8 mouse cellular contexts compared by ENCODE assay signal in the genomic region with DNA sequence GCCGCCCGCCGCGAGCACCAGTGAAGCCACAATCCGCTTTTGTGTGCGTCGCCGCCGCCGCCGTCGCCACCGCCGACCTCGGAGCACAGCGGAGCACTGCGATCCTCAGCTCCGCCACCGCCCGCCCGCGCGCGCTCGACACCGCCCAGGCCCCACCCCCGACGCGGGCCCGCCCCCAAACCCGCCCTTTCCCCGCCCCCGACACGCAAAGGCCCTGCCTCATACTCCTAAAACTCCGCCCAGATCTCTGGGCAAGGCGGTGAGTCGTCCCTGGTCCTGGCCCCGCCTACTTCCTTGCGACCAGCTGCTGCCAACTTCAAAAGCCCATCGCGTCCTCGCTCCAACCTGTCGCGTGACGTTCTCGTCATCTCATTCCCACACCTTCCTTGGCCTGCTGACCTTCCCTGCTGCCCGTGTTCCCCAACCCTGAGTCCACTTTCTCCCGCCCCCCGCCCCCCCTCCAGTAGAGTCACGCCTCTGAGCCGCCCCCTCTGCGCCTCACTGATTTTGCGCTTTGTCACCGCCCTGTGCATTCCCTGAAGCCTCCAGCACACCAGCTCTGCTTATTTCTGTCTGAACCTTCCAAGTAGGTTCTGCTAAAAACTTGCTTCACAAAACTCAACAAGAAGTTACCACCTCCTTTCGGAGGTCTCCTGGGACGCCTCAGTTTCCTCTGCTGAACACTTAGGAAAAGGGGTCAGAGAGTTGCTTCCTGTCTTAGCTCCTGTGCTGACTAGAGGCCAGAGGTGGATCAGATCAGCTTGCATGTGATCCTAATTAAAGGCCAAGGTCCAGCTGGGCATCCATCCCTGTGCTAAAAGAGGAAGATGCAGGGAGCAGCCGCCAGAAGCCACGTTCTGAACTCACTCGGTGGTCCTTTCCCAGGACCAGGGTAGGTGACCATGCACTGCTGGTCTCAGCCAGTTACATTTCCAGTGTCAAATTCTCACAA. TPM values are rescaled to one million over a fixed set of nuclear protein-coding genes. Genes with fewer than 3 reads are reported as not detected.
DNase-seq lines count a peak whose midpoint lies in the region; ATAC-seq and TF ChIP-seq lines count a peak whose summit lies in the region.

Gene 5031439G07Rik, minus strand, starts transcription at position 678 of the 952 bp plus-strand sequence.

- peaks cover 24% of the 10 kb centered on the region for H3K4me1 ChIP-seq in heart, embryonic 13.5 days
- peaks cover 0 to 5% of the 10 kb centered on the region in 2 experiments; a peak in 1 of 4 replicates for H3K4me1 ChIP-seq in liver, embryonic 14.5 days (replicated peaks; ENCODE audit: control insufficient read depth in 2 of 2, insufficient read depth in 2 of 2, low read length in 1 of 2)
- H3K4me1 ChIP-seq in neural tube, embryonic 11.5 days (ENCODE audit: control insufficient read depth, insufficient read depth, low read length), result peaks cover 7% of the 10 kb centered on the region
- no peaks in the 10 kb centered on the region; the same call in 1 of the 2 replicates for H3K4me1 ChIP-seq in stomach, postnatal 0 days (replicated peaks; ENCODE audit: control insufficient read depth, insufficient read depth)

- peak within 1 kb of the TSS; percentile 94 for H3K9ac ChIP-seq in heart, embryonic 13.5 days
- H3K9ac ChIP-seq in liver, embryonic 14.5 days (replicated peaks), result peak within 1 kb of the TSS; percentile 48
- peak within 1 kb of the TSS; percentile 92 for H3K9ac ChIP-seq in neural tube, embryonic 11.5 days (ENCODE audit: low read length)
- H3K9ac ChIP-seq in stomach, postnatal 0 days (ENCODE audit: low read length), result peak within 1 kb of the TSS; percentile 92

- H3K27ac ChIP-seq in heart, embryonic 13.5 days (replicated peaks), result peak within 1 kb of the TSS; percentile 66
- H3K27ac ChIP-seq in liver, embryonic 14.5 days, result no peak within 1 kb of the TSS
- peak within 1 kb of the TSS; percentile 77 for H3K27ac ChIP-seq in neural tube, embryonic 11.5 days (ENCODE audit: low read depth, low read length)
- H3K27ac ChIP-seq in stomach, postnatal 0 days (replicated peaks), result peak within 1 kb of the TSS; percentile 91

- H3K27me3 ChIP-seq in heart, embryonic 13.5 days (replicated peaks), result peaks cover 4% of the 10 kb centered on the region; the same call in 1 of the 2 replicates
- H3K27me3 ChIP-seq in liver, embryonic 14.5 days (ENCODE audit: control insufficient read depth, insufficient read depth, low read length), result peaks cover 10% of the 10 kb centered on the region
- H3K27me3 ChIP-seq in neural tube, embryonic 11.5 days (ENCODE audit: control insufficient read depth, insufficient read depth, low read length), result no peaks in the 10 kb centered on the region; the same call in 1 of the 2 replicates
- no peaks in the 10 kb centered on the region for H3K27me3 ChIP-seq in stomach, postnatal 0 days (ENCODE audit: control insufficient read depth, insufficient read depth, low read length)

- no peaks in the 10 kb centered on the region for H3K9me3 ChIP-seq in heart, embryonic 13.5 days
- H3K9me3 ChIP-seq in liver, embryonic 14.5 days (ENCODE audit: control insufficient read depth, low read length), result no peaks in the 10 kb centered on the region
- no peaks in the 10 kb centered on the region for H3K9me3 ChIP-seq in neural tube, embryonic 11.5 days (ENCODE audit: control insufficient read depth, low read length)
- no peaks in the 10 kb centered on the region for H3K9me3 ChIP-seq in stomach, postnatal 0 days (ENCODE audit: control insufficient read depth, low read length)

- H3K4me3 ChIP-seq in heart, embryonic 13.5 days, result peak within 1 kb of the TSS; percentile 87
- peak within 1 kb of the TSS; percentile 54 to 62 for H3K4me3 ChIP-seq in liver, embryonic 14.5 days (ENCODE audit: insufficient read depth in 1 of 2, low read depth in 2 of 2, low read length in 2 of 2)
- peak within 1 kb of the TSS; percentile 87 for H3K4me3 ChIP-seq in neural tube, embryonic 11.5 days (ENCODE audit: low read depth, low read length)
- peak within 1 kb of the TSS; percentile 74 for H3K4me3 ChIP-seq in stomach, postnatal 0 days (ENCODE audit: low read depth, low read length)

- no peaks in the 10 kb centered on the region for H3K36me3 ChIP-seq in heart, embryonic 13.5 days
- H3K36me3 ChIP-seq in liver, embryonic 14.5 days (replicated peaks; ENCODE audit: control insufficient read depth, insufficient read depth, low read depth), result no peaks in the 10 kb centered on the region
- no peaks in the 10 kb centered on the region for H3K36me3 ChIP-seq in neural tube, embryonic 11.5 days (ENCODE audit: control insufficient read depth, insufficient read depth, low read length)
- no peaks in the 10 kb centered on the region for H3K36me3 ChIP-seq in stomach, postnatal 0 days (ENCODE audit: control insufficient read depth, insufficient read depth, low read length)

- TF ChIP-seq EP300 in liver, embryonic 14.5 days (IDR thresholded peaks at IDR 0.05; ENCODE audit: low read depth), result no peak
- no peak for TF ChIP-seq EP300 in stomach, postnatal 0 days (optimal IDR thresholded peaks at IDR 0.05)

- no peak for TF ChIP-seq CTCF in liver, embryonic 14.5 days (IDR thresholded peaks at IDR 0.05; ENCODE audit: low read depth)
- TF ChIP-seq CTCF in stomach, postnatal 0 days (IDR thresholded peaks at IDR 0.05; ENCODE audit: low read depth), result no peak

- H3K4me2 ChIP-seq in heart, embryonic 13.5 days, result peak within 1 kb of the TSS; percentile 78
- H3K4me2 ChIP-seq in liver, embryonic 14.5 days (ENCODE audit: low read depth), result peak within 1 kb of the TSS; percentile 80
- peak within 1 kb of the TSS; percentile 81 for H3K4me2 ChIP-seq in neural tube, embryonic 11.5 days (ENCODE audit: low read depth)
- peak within 1 kb of the TSS; percentile 93 for H3K4me2 ChIP-seq in stomach, postnatal 0 days (replicated peaks; ENCODE audit: low read depth)

- WGBS in heart, embryonic 13.5 days, result 3% methylated on average over 30 of the region's 59 CpGs
- WGBS in liver, embryonic 14.5 days (ENCODE audit: insufficient replicate concordance), result 2% methylated on average over 56 of the region's 59 CpGs
- 3% methylated on average over 25 of the region's 59 CpGs for WGBS in neural tube, embryonic 11.5 days
- 2% methylated on average over 47 of the region's 59 CpGs for WGBS in stomach, postnatal 0 days

- DNase-seq in CD4-positive, CD25-positive, alpha-beta regulatory T cell, adult 2 months (ENCODE audit: low read depth, low spot score), result peak; percentile 96
- peak; percentile 82 for DNase-seq in brain, embryonic 18.5 days (ENCODE audit: low read depth, low spot score)
- DNase-seq in kidney, postnatal 10 days, result peak; percentile 95
- peak; percentile 82 to 86 (median 86) for DNase-seq in liver, embryonic 14.5 days (ENCODE audit: low read depth in 3 of 3, low spot score in 3 of 3)
- DNase-seq in neural tube, embryonic 11.5 days (ENCODE audit: low spot score), result peak; percentile 92
- DNase-seq in stomach, postnatal 0 days (ENCODE audit: low spot score), result peak; percentile 97

- peak; percentile 86 for ATAC-seq in erythroid progenitor cell, adult 5-6 weeks (replicated peaks; ENCODE audit: low FRiP score, poor library complexity, severe bottlenecking)
- peak; percentile 86 for ATAC-seq in heart, embryonic 13.5 days (ENCODE audit: extremely low read depth, insufficient number of reproducible peaks, low FRiP score, low TSS enrichment)
- peak; percentile 91 for ATAC-seq in liver, embryonic 14.5 days (ENCODE audit: insufficient read depth)
- peak; percentile 87 for ATAC-seq in neural tube, embryonic 11.5 days (ENCODE audit: insufficient read depth, low FRiP score, low TSS enrichment)
- ATAC-seq in stomach, postnatal 0 days (ENCODE audit: low FRiP score, low TSS enrichment), result peak; percentile 93

RNA-seq across cellular contexts. Expression of gene 5031439G07Rik, which starts in this region (rescaled TPM):
- total RNA-seq in erythroid progenitor cell, adult 5-6 weeks (2015; ENCODE audit: low replicate concordance), result 5.0 and 5.4 TPM in 2 replicates
- total RNA-seq in erythroid progenitor cell, adult 5-6 weeks (2017; ENCODE audit: low replicate concordance), result 3.2 and 8.9 TPM in 2 replicates
- polyA plus RNA-seq in heart, embryonic 13.5 days (2015; fragmentation: Nextera tagmentation; extraction: Ambion mirVana), result 3.0 and 3.5 TPM in 2 replicates
- polyA plus RNA-seq in liver, embryonic 14.5 days (2012; rRNA removed), result 1.7 and 1.8 TPM in 2 replicates
- polyA plus RNA-seq in liver, embryonic 14.5 days (2014; fragmentation: Nextera tagmentation; extraction: Ambion mirVana), result 1.2 and 1.4 TPM in 2 replicates
- polyA plus RNA-seq in neural tube, embryonic 11.5 days (2014; fragmentation: Nextera tagmentation; extraction: Ambion mirVana), result 36.4 and 39.3 TPM in 2 replicates
- polyA plus RNA-seq in stomach, postnatal 0 days (2015; fragmentation: Nextera tagmentation; extraction: Ambion mirVana), result 6.6 and 14.7 TPM in 2 replicates
